ENCODE assay signal across 9 mouse cellular contexts in genomic region chr3:107103041-107103440, GRCm38 (mm10). TPM values are rescaled to one million over a fixed set of nuclear protein-coding genes. Genes with fewer than 3 reads are reported as not detected.
DNase-seq lines count a peak whose midpoint lies in the region; ATAC-seq lines count a peak whose summit lies in the region.
"Had no signal": no experiment of that assay in that cellular context is flagged by ENCODE, and none has a peak within 500 bp of the region (broad histone marks: within the 10 kb centered on the region; RNA-seq: fewer than 3 reads in every experiment).

No protein-coding gene starts in this region.

- ATAC-seq in embryonic facial prominence, embryonic 13.5 days (ENCODE audit: insufficient number of reproducible peaks, insufficient read depth, low FRiP score, low TSS enrichment, low read depth) = no peak
- no peak for ATAC-seq in lung, embryonic 15.5 days (ENCODE audit: borderline replicate concordance, extremely low read depth, low FRiP score, low TSS enrichment)
- no peak for ATAC-seq in hindbrain, embryonic 15.5 days (ENCODE audit: low FRiP score, low read depth)
- no peak for ATAC-seq in neural tube, embryonic 14.5 days (ENCODE audit: low read depth)
- ATAC-seq in heart, embryonic 12.5 days (ENCODE audit: insufficient number of reproducible peaks, low FRiP score) = no peak

- H3K9me3 ChIP-seq in embryonic facial prominence, embryonic 13.5 days = no peaks in the 10 kb centered on the region
- no peaks in the 10 kb centered on the region for H3K9me3 ChIP-seq in embryonic facial prominence, embryonic 10.5 days
- no peaks in the 10 kb centered on the region for H3K9me3 ChIP-seq in lung, embryonic 15.5 days
- no peaks in the 10 kb centered on the region for H3K9me3 ChIP-seq in hindbrain, embryonic 15.5 days
- no peaks in the 10 kb centered on the region for H3K9me3 ChIP-seq in neural tube, embryonic 14.5 days (ENCODE audit: control insufficient read depth, low read length)
- H3K9me3 ChIP-seq in heart, embryonic 12.5 days (replicated peaks) = no peaks in the 10 kb centered on the region

- no peaks in the 10 kb centered on the region for H3K36me3 ChIP-seq in embryonic facial prominence, embryonic 13.5 days
- H3K36me3 ChIP-seq in embryonic facial prominence, embryonic 10.5 days (replicated peaks) = no peaks in the 10 kb centered on the region
- H3K36me3 ChIP-seq in lung, embryonic 15.5 days = no peaks in the 10 kb centered on the region
- H3K36me3 ChIP-seq in hindbrain, embryonic 15.5 days = no peaks in the 10 kb centered on the region
- no peaks in the 10 kb centered on the region for H3K36me3 ChIP-seq in neural tube, embryonic 14.5 days (ENCODE audit: control insufficient read depth, insufficient read depth, low read length)
- no peaks in the 10 kb centered on the region for H3K36me3 ChIP-seq in heart, embryonic 12.5 days

- no peak overlapping the region; the same call in 1 of the 2 replicates for H3K9ac ChIP-seq in embryonic facial prominence, embryonic 13.5 days
- H3K9ac ChIP-seq in lung, embryonic 15.5 days = no peak overlapping the region
- H3K9ac ChIP-seq in hindbrain, embryonic 15.5 days = peak overlapping the region; percentile 80
- H3K9ac ChIP-seq in neural tube, embryonic 14.5 days (replicated peaks; ENCODE audit: low read depth, low read length) = peak overlapping the region; percentile 68
- H3K9ac ChIP-seq in heart, embryonic 12.5 days = no peak overlapping the region

- peaks cover 76% of the 10 kb centered on the region for H3K27me3 ChIP-seq in embryonic facial prominence, embryonic 13.5 days
- peaks cover 64% of the 10 kb centered on the region for H3K27me3 ChIP-seq in embryonic facial prominence, embryonic 10.5 days (replicated peaks; ENCODE audit: low read depth, poor library complexity, severe bottlenecking)
- peaks cover 50% of the 10 kb centered on the region for H3K27me3 ChIP-seq in lung, embryonic 15.5 days
- H3K27me3 ChIP-seq in hindbrain, embryonic 15.5 days = peaks cover 7% of the 10 kb centered on the region
- H3K27me3 ChIP-seq in neural tube, embryonic 14.5 days (ENCODE audit: control insufficient read depth, insufficient read depth, low read length) = no peaks in the 10 kb centered on the region
- peaks cover 81% of the 10 kb centered on the region for H3K27me3 ChIP-seq in heart, embryonic 12.5 days (replicated peaks)

- peaks cover 14% of the 10 kb centered on the region for H3K4me1 ChIP-seq in embryonic facial prominence, embryonic 13.5 days
- H3K4me1 ChIP-seq in embryonic facial prominence, embryonic 10.5 days = peaks cover 22% of the 10 kb centered on the region
- H3K4me1 ChIP-seq in lung, embryonic 15.5 days = peaks cover 23% of the 10 kb centered on the region
- peaks cover 38% of the 10 kb centered on the region for H3K4me1 ChIP-seq in hindbrain, embryonic 15.5 days (replicated peaks)
- H3K4me1 ChIP-seq in neural tube, embryonic 14.5 days (ENCODE audit: control insufficient read depth, insufficient read depth, low read length) = peaks cover 17% of the 10 kb centered on the region
- peaks cover 17% of the 10 kb centered on the region for H3K4me1 ChIP-seq in heart, embryonic 12.5 days (replicated peaks)

- peak overlapping the region; percentile 57; the same call in 1 of the 2 replicates for H3K4me3 ChIP-seq in embryonic facial prominence, embryonic 13.5 days
- H3K4me3 ChIP-seq in embryonic facial prominence, embryonic 10.5 days = no peak overlapping the region
- H3K4me3 ChIP-seq in lung, embryonic 15.5 days = peak overlapping the region; percentile 43
- peak overlapping the region; percentile 75 for H3K4me3 ChIP-seq in hindbrain, embryonic 15.5 days
- peak overlapping the region; percentile 57 for H3K4me3 ChIP-seq in neural tube, embryonic 14.5 days (ENCODE audit: low read depth, low read length)
- no peak overlapping the region for H3K4me3 ChIP-seq in heart, embryonic 12.5 days

- DNase-seq in embryonic facial prominence, embryonic 10.5 days (ENCODE audit: low spot score) = no peak
- DNase-seq in lung, postnatal 36 days = no peak
- no peak for DNase-seq in adipocyte (ENCODE audit: low spot score)
- DNase-seq: thymus, adult 2 months had no signal

- H3K4me2 ChIP-seq in embryonic facial prominence, embryonic 13.5 days = peak overlapping the region; percentile 98; the same call in 1 of the 2 replicates
- peak overlapping the region; percentile 92 for H3K4me2 ChIP-seq in lung, embryonic 15.5 days
- H3K4me2 ChIP-seq in hindbrain, embryonic 15.5 days = peak overlapping the region; percentile 90
- H3K4me2 ChIP-seq in neural tube, embryonic 14.5 days (ENCODE audit: low read depth, low read length) = peak overlapping the region; percentile 70
- no peak overlapping the region for H3K4me2 ChIP-seq in heart, embryonic 12.5 days

- H3K27ac ChIP-seq in embryonic facial prominence, embryonic 13.5 days = no peak overlapping the region
- no peak overlapping the region for H3K27ac ChIP-seq in embryonic facial prominence, embryonic 10.5 days (replicated peaks)
- no peak overlapping the region for H3K27ac ChIP-seq in lung, embryonic 15.5 days
- peak overlapping the region; percentile 86 for H3K27ac ChIP-seq in hindbrain, embryonic 15.5 days (replicated peaks)
- H3K27ac ChIP-seq in neural tube, embryonic 14.5 days (ENCODE audit: low read depth, low read length) = peak overlapping the region; percentile 80
- H3K27ac ChIP-seq in heart, embryonic 12.5 days (ENCODE audit: poor library complexity, severe bottlenecking) = no peak overlapping the region

- 63% methylated on average over 7 of the region's 7 CpGs for WGBS in embryonic facial prominence, embryonic 13.5 days
- 65% methylated on average over 7 of the region's 7 CpGs for WGBS in embryonic facial prominence, embryonic 10.5 days
- 62% methylated on average over 7 of the region's 7 CpGs for WGBS in lung, embryonic 15.5 days
- whole genome bisulfite sequencing in hindbrain, embryonic 15.5 days = 63% methylated on average over 7 of the region's 7 CpGs
- WGBS in neural tube, embryonic 14.5 days = 70% methylated on average over 7 of the region's 7 CpGs
- 55% methylated on average over 7 of the region's 7 CpGs for WGBS in heart, embryonic 12.5 days

RNA-seq across cellular contexts. Expression of gene Kcna2, which starts 2.1 kb away (rescaled TPM):
- 0.07 and 0.18 TPM in 2 replicates for polyA plus RNA-seq in embryonic facial prominence, embryonic 13.5 days (2015; fragmentation: Nextera tagmentation; extraction: Ambion mirVana)
- polyA plus RNA-seq in embryonic facial prominence, embryonic 10.5 days (2016; fragmentation: Nextera tagmentation; extraction: Ambion mirVana) = 0.02 and 0.03 TPM in 2 replicates
- 0.47 and 0.61 TPM in 2 replicates for polyA plus RNA-seq in lung, embryonic 15.5 days (2015; fragmentation: Nextera tagmentation; extraction: Ambion mirVana)
- polyA plus RNA-seq in hindbrain, embryonic 15.5 days (2015; fragmentation: Nextera tagmentation; extraction: Ambion mirVana) = 1.7 and 2.1 TPM in 2 replicates
- polyA plus RNA-seq in neural tube, embryonic 14.5 days (2014; fragmentation: Nextera tagmentation; extraction: Ambion mirVana) = 2.0 and 3.2 TPM in 2 replicates
- 0.03 TPM in 1 of 2 replicates, not detected in the other for polyA plus RNA-seq in heart, embryonic 12.5 days (2016; fragmentation: Nextera tagmentation; extraction: Ambion mirVana)

Comparison
In these comparisons a context has a peak if more than half of its experiments do, and no peak if none do; other contexts are left out.
1. H3K4me3 ChIP-seq: peak in embryonic facial prominence, embryonic 13.5 days (single experiment), lung, embryonic 15.5 days (single experiment), hindbrain, embryonic 15.5 days (single experiment) and neural tube, embryonic 14.5 days (single experiment); none in embryonic facial prominence, embryonic 10.5 days (single experiment) and heart, embryonic 12.5 days (single experiment).
2. H3K27ac ChIP-seq: peak in hindbrain, embryonic 15.5 days (single experiment) and neural tube, embryonic 14.5 days (single experiment); none in embryonic facial prominence, embryonic 13.5 days (single experiment), embryonic facial prominence, embryonic 10.5 days (single experiment), lung, embryonic 15.5 days (single experiment) and heart, embryonic 12.5 days (single experiment).
3. H3K9ac ChIP-seq: peak in hindbrain, embryonic 15.5 days (single experiment) and neural tube, embryonic 14.5 days (single experiment); none in embryonic facial prominence, embryonic 13.5 days (single experiment), lung, embryonic 15.5 days (single experiment) and heart, embryonic 12.5 days (single experiment).